In the genomic region with DNA sequence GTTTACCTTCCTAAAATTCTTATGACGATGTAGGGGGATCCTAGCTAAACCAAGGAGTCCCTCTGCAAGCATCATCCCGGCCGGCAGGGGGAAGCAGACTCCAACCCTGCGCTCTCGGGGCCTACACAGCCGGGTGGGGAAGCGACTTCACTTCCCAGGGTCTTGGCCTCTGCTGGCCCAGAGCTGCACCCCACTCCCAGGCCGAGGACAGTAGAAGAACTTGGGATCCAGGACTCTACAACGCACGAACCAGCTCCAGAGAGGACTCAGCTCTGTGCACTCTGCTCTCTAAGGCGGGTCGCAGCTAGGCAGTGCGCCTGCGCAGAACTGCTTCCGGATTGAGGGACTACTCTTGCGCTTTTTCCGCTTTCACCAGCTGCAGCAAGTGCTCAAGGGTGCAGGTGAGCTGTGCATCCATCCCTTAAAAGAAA, we compare ENCODE assay signal across 8 mouse cellular contexts. TPM values are rescaled to one million over a fixed set of nuclear protein-coding genes. Genes with fewer than 3 reads are reported as not detected.
DNase-seq lines count a peak whose midpoint lies in the region; ATAC-seq lines count a peak whose summit lies in the region.

Tmem14a (plus strand) TSS at position 87 of the 431 bp plus-strand sequence.

- H3K9me3 ChIP-seq in heart, embryonic 14.5 days (ENCODE audit: control insufficient read depth, low read length), result no peaks in the 10 kb centered on the region
- H3K9me3 ChIP-seq in liver, embryonic 13.5 days (replicated peaks), result no peaks in the 10 kb centered on the region
- no peaks in the 10 kb centered on the region for H3K9me3 ChIP-seq in stomach, embryonic 16.5 days (replicated peaks; ENCODE audit: control insufficient read depth, low read length)

- peak within 1 kb of the TSS; percentile 69 for H3K4me2 ChIP-seq in heart, embryonic 14.5 days (ENCODE audit: low read length)
- peak within 1 kb of the TSS; percentile 69 for H3K4me2 ChIP-seq in liver, embryonic 13.5 days
- peak within 1 kb of the TSS; percentile 74 for H3K4me2 ChIP-seq in stomach, embryonic 16.5 days (ENCODE audit: low read depth, low read length)

- H3K27me3 ChIP-seq in heart, embryonic 14.5 days (ENCODE audit: control insufficient read depth, insufficient read depth, low read length), result no peaks in the 10 kb centered on the region
- no peaks in the 10 kb centered on the region for H3K27me3 ChIP-seq in liver, embryonic 13.5 days
- no peaks in the 10 kb centered on the region for H3K27me3 ChIP-seq in stomach, embryonic 16.5 days (ENCODE audit: control insufficient read depth, insufficient read depth, low read length)

- peak; percentile 95 for DNase-seq in CD4-positive, CD25-positive, alpha-beta regulatory T cell, adult 2 months (ENCODE audit: low read depth, low spot score)
- peak; percentile 58 for DNase-seq in fibroblast of lung, adult 2 months (ENCODE audit: low read depth)
- peak; percentile 92 for DNase-seq in kidney, postnatal 14 days
- DNase-seq in liver, embryonic 13.5 days, result peak; percentile 74
- peak; percentile 89 for DNase-seq in neural tube, embryonic 10.5 days (ENCODE audit: extremely low spot score, low spot score)

- WGBS in heart, embryonic 14.5 days, result under 1% methylated on average over 17 of the region's 17 CpGs
- 0% methylated on average over 17 of the region's 17 CpGs for WGBS in liver, embryonic 13.5 days (ENCODE audit: insufficient replicate concordance)
- 0% methylated on average over 17 of the region's 17 CpGs for WGBS in stomach, embryonic 16.5 days

- ATAC-seq in heart, embryonic 14.5 days (ENCODE audit: insufficient number of reproducible peaks, insufficient read depth, low FRiP score, low read depth), result peak; percentile 75
- ATAC-seq in liver, embryonic 13.5 days (ENCODE audit: low read depth), result peak; percentile 87
- ATAC-seq in stomach, embryonic 16.5 days (ENCODE audit: insufficient read depth, low FRiP score), result peak; percentile 88

- H3K27ac ChIP-seq in brown adipose tissue, adult 24 weeks (replicated peaks; ENCODE audit: low read depth, low read length), result peak within 1 kb of the TSS; percentile 85
- peak within 1 kb of the TSS; percentile 62 to 79 for H3K27ac ChIP-seq in heart, embryonic 14.5 days (replicated peaks in 1 of 2; ENCODE audit: control insufficient read depth in 1 of 2, insufficient read depth in 1 of 2, low read depth in 2 of 2, low read length in 2 of 2)
- no peak within 1 kb of the TSS for H3K27ac ChIP-seq in liver, embryonic 13.5 days
- peak within 1 kb of the TSS; percentile 60; the same call in 1 of the 2 replicates for H3K27ac ChIP-seq in stomach, embryonic 16.5 days (ENCODE audit: low read length)

- peak within 1 kb of the TSS; percentile 81 for H3K9ac ChIP-seq in heart, embryonic 14.5 days (ENCODE audit: low read length)
- peak within 1 kb of the TSS; percentile 76 for H3K9ac ChIP-seq in liver, embryonic 13.5 days
- H3K9ac ChIP-seq in stomach, embryonic 16.5 days (ENCODE audit: low read length), result peak within 1 kb of the TSS; percentile 85

- H3K4me1 ChIP-seq in brown adipose tissue, adult 24 weeks (ENCODE audit: control insufficient read depth, insufficient read depth, insufficient read length, low read length), result peaks cover 2% of the 10 kb centered on the region; the same call in 1 of the 2 replicates
- H3K4me1 ChIP-seq in heart, embryonic 14.5 days (ENCODE audit: control insufficient read depth in 2 of 2, insufficient read depth in 2 of 2, low read length in 2 of 2), result peaks cover 0 to 6% of the 10 kb centered on the region in 2 experiments; a peak in 2 of 4 replicates
- peaks cover 14% of the 10 kb centered on the region for H3K4me1 ChIP-seq in liver, embryonic 13.5 days (replicated peaks)
- peaks cover 6% of the 10 kb centered on the region; the same call in 1 of the 2 replicates for H3K4me1 ChIP-seq in stomach, embryonic 16.5 days (ENCODE audit: control insufficient read depth, insufficient read depth, low read length)

- no peaks in the 10 kb centered on the region for H3K36me3 ChIP-seq in heart, embryonic 14.5 days (ENCODE audit: control insufficient read depth, insufficient read depth, low read length)
- no peaks in the 10 kb centered on the region for H3K36me3 ChIP-seq in liver, embryonic 13.5 days
- H3K36me3 ChIP-seq in stomach, embryonic 16.5 days (ENCODE audit: control insufficient read depth, insufficient read depth, low read length), result no peaks in the 10 kb centered on the region

- peak within 1 kb of the TSS; percentile 93 for H3K4me3 ChIP-seq in brown adipose tissue, adult 24 weeks (ENCODE audit: insufficient read depth, low read depth, low read length)
- H3K4me3 ChIP-seq in heart, embryonic 14.5 days (ENCODE audit: control insufficient read depth in 1 of 2, insufficient read depth in 1 of 2, low read depth in 1 of 2, low read length in 2 of 2), result peak within 1 kb of the TSS; percentile 64 to 89
- H3K4me3 ChIP-seq in liver, embryonic 13.5 days (replicated peaks), result peak within 1 kb of the TSS; percentile 68
- H3K4me3 ChIP-seq in stomach, embryonic 16.5 days (replicated peaks; ENCODE audit: low read length), result peak within 1 kb of the TSS; percentile 61

RNA-seq across cellular contexts. Expression of gene Tmem14a, which starts in this region (rescaled TPM):
- 4.6 and 6.3 TPM in 2 replicates for polyA plus RNA-seq in brown adipose tissue, adult 24 weeks (2012; ENCODE audit: insufficient read depth, insufficient read length, missing spikeins)
- 11.8 and 12.5 TPM in 2 replicates for polyA plus RNA-seq in heart, embryonic 14.5 days (2014; fragmentation: Nextera tagmentation; extraction: Ambion mirVana)
- 3.7 and 4.9 TPM in 2 replicates for polyA plus RNA-seq in liver, embryonic 13.5 days (2015; fragmentation: Nextera tagmentation; extraction: Ambion mirVana)
- 12.7 and 13.5 TPM in 2 replicates for polyA plus RNA-seq in stomach, embryonic 16.5 days (2015; fragmentation: Nextera tagmentation; extraction: Ambion mirVana)
